Comparison of ENCODE assay signal across 8 mouse cellular contexts in the genomic region with DNA sequence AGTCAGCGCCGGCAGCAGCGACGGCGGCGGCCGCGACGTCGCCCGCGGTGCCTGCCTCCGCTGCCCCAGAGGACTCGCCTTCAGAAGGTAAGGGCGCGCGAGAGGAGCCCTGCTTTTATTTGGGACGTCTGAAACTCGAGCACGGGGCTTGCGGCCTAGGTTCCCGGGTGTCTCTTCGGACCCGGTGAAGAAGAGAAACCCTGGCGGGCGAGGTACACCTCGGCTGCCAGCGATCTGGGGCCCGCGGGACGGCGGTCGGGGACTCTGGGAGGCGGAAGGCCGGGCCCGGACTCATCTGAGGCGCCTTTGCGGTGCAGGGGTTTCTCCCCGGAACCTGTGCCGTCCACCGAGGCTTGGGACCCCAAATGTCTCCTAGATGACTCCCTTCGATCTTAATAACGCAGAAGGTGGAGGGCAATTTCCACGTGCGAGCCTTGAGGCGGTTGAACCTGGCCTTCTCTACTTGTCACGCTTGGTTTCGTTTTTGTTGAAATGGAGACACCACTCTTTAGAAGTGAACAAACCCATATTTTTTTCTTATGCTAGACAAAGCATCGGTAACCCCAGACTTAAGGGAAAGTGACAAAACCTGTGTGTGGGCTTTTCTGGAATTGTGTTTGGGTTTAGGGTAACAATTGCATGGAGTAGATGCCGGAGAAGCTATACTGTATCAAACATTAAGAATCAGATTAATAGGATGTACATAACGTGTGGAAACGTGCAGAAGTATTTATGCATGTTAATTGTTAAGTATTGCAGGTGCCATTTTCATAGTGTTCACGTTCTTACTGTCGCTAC. TPM values are rescaled to one million over a fixed set of nuclear protein-coding genes. Genes with fewer than 3 reads are reported as not detected.
A peak's percentile ranks its signal among the peaks of the same experiment; 100 is the strongest.
DNase-seq lines count a peak whose midpoint lies in the region; ATAC-seq and TF ChIP-seq lines count a peak whose summit lies in the region.

No protein-coding gene starts in this region.

- H3K27me3 ChIP-seq in kidney, adult 2 months (replicated peaks; ENCODE audit: control insufficient read depth, insufficient read depth, low read length): no peaks in the 10 kb centered on the region
- no peaks in the 10 kb centered on the region for H3K27me3 ChIP-seq in limb, embryonic 15.5 days
- no peaks in the 10 kb centered on the region for H3K27me3 ChIP-seq in neural tube, embryonic 13.5 days

- peak; percentile 25 for ATAC-seq in CD4-positive, CD25-positive, alpha-beta regulatory T cell, adult 4 months
- peak; percentile 27 for ATAC-seq in limb, embryonic 15.5 days (ENCODE audit: insufficient number of reproducible peaks, low FRiP score, low TSS enrichment, low read depth)
- ATAC-seq in neural tube, embryonic 13.5 days (ENCODE audit: low read depth): peak; percentile 49

- H3K4me3 ChIP-seq in kidney, adult 2 months (ENCODE audit: insufficient read depth, low read depth, low read length): peak overlapping the region; percentile 86
- peak overlapping the region; percentile 97 for H3K4me3 ChIP-seq in limb, embryonic 15.5 days
- H3K4me3 ChIP-seq in neural tube, embryonic 13.5 days: peak overlapping the region; percentile 98

- peaks cover 6% of the 10 kb centered on the region; the same call in 1 of the 2 replicates for H3K4me1 ChIP-seq in kidney, adult 2 months (ENCODE audit: control insufficient read depth, insufficient read depth, low read length)
- H3K4me1 ChIP-seq in limb, embryonic 15.5 days: peaks cover 10% of the 10 kb centered on the region
- H3K4me1 ChIP-seq in neural tube, embryonic 13.5 days (replicated peaks): peaks cover 41% of the 10 kb centered on the region

- TF ChIP-seq POLR2A in kidney, adult 2 months (IDR thresholded peaks at IDR 0.05; ENCODE audit: low read depth, low read length): no peak

- peak overlapping the region; percentile 92 for H3K27ac ChIP-seq in kidney, adult 2 months (ENCODE audit: insufficient read depth, low read depth, low read length)
- peak overlapping the region; percentile 97 for H3K27ac ChIP-seq in limb, embryonic 15.5 days
- peak overlapping the region; percentile 99 for H3K27ac ChIP-seq in neural tube, embryonic 13.5 days (replicated peaks)

- peak overlapping the region; percentile 53 for H3K4me2 ChIP-seq in limb, embryonic 15.5 days
- H3K4me2 ChIP-seq in neural tube, embryonic 13.5 days: peak overlapping the region; percentile 92

- no peaks in the 10 kb centered on the region for H3K9me3 ChIP-seq in limb, embryonic 15.5 days
- H3K9me3 ChIP-seq in neural tube, embryonic 13.5 days: no peaks in the 10 kb centered on the region

- peaks cover 3% of the 10 kb centered on the region; the same call in 1 of the 2 replicates for H3K36me3 ChIP-seq in kidney, adult 2 months (ENCODE audit: control insufficient read depth, insufficient read depth, low read length)
- H3K36me3 ChIP-seq in limb, embryonic 15.5 days: peaks cover 15% of the 10 kb centered on the region
- H3K36me3 ChIP-seq in neural tube, embryonic 13.5 days: peaks cover 25% of the 10 kb centered on the region

- TF ChIP-seq CTCF in kidney, adult 2 months (conservative IDR thresholded peaks at IDR 0.05; ENCODE audit: insufficient read depth, insufficient read length, low read depth, low read length): no peak

- peak overlapping the region; percentile 99 for H3K9ac ChIP-seq in limb, embryonic 15.5 days
- H3K9ac ChIP-seq in neural tube, embryonic 13.5 days: peak overlapping the region; percentile 99

- WGBS in kidney, adult 2 months: under 1% methylated on average over 54 of the region's 54 CpGs
- WGBS in limb, embryonic 15.5 days: under 1% methylated on average over 54 of the region's 54 CpGs
- under 1% methylated on average over 54 of the region's 54 CpGs for WGBS in neural tube, embryonic 13.5 days

- no peak for DNase-seq in kidney, adult 2 months
- DNase-seq in kidney, postnatal 14 days: no peak
- peak; percentile 56 for DNase-seq in adrenal gland, postnatal 25 days
- peak; percentile 35 for DNase-seq in forelimb bud, embryonic 11.5 days (ENCODE audit: low read depth, low spot score)
- no peak for DNase-seq in left cerebral cortex, adult 9 months (ENCODE audit: low spot score in 2 of 2)

RNA-seq across cellular contexts. Expression of a gene that starts 0.8 kb away (rescaled TPM):
- polyA plus RNA-seq in kidney, adult 2 months (2012; rRNA removed): 20.6 and 21.2 TPM in 2 replicates
- 100 to 1,000 TPM; 107 to 114 TPM for polyA plus RNA-seq in CD4-positive, CD25-positive, alpha-beta regulatory T cell, adult 4 months (2017; shearing (Covaris generic))
- total RNA-seq in adrenal gland, postnatal 25 days (2021): 65.2 and 72.0 TPM in 2 replicates
- polyA plus RNA-seq in limb, embryonic 15.5 days (2015; fragmentation: Nextera tagmentation; extraction: Ambion mirVana): 84.5 and 85.0 TPM in 2 replicates
- 103 and 104 TPM in 2 replicates for polyA plus RNA-seq in neural tube, embryonic 13.5 days (2015; fragmentation: Nextera tagmentation; extraction: Ambion mirVana)

RNA-seq across cellular contexts. Expression of a gene that starts 36.6 kb away (rescaled TPM):
- polyA plus RNA-seq in kidney, adult 2 months (2012; rRNA removed): 0.56 and 0.65 TPM in 2 replicates
- polyA plus RNA-seq in CD4-positive, CD25-positive, alpha-beta regulatory T cell, adult 4 months (2017; shearing (Covaris generic)): not detected
- total RNA-seq in adrenal gland, postnatal 25 days (2021): 0.67 and 1.5 TPM in 2 replicates
- 0.77 and 1.2 TPM in 2 replicates for polyA plus RNA-seq in limb, embryonic 15.5 days (2015; fragmentation: Nextera tagmentation; extraction: Ambion mirVana)
- polyA plus RNA-seq in neural tube, embryonic 13.5 days (2015; fragmentation: Nextera tagmentation; extraction: Ambion mirVana): 0.17 and 0.19 TPM in 2 replicates

Comparison
In these comparisons a context has a peak if more than half of its experiments do, and no peak if none do; other contexts are left out.
1. DNase-seq: peak in adrenal gland, postnatal 25 days (single experiment) and forelimb bud, embryonic 11.5 days (single experiment); none in kidney, adult 2 months (single experiment), kidney, postnatal 14 days (single experiment) and left cerebral cortex, adult 9 months (0 of 2).
2. Peak in every context shown above with its lines, with median percentiles within 50 percentile points of each other: H3K27ac ChIP-seq, H3K4me3 ChIP-seq and ATAC-seq.